Mouse (Mus musculus): Measurements from ENCODE around the gene Mgrn1. TPM values are rescaled to one million over a fixed set of nuclear protein-coding genes. Genes with fewer than 3 reads are reported as not detected.
A peak's percentile ranks its signal among the peaks of the same experiment; 100 is the strongest.

Gene Mgrn1
- polyA plus RNA-seq, 1 experiment from 2014 or later = 99.3 TPM

GRCm38 (mm10) chr16:4963346-4963745 is 77.3 kb downstream of the Mgrn1 start:
- H3K9me3 ChIP-seq (ENCODE audit: control insufficient read depth, low read length) = no peaks in the 10 kb centered on the region
- no peak for ATAC-seq (ENCODE audit: low read depth)
- WGBS = 35% methylated on average over 9 of the region's 9 CpGs
- H3K27me3 ChIP-seq (ENCODE audit: control insufficient read depth, insufficient read depth, low read depth, low read length) = no peaks in the 10 kb centered on the region
- H3K27ac ChIP-seq (ENCODE audit: low read length) = no peak overlapping the region; the same call in 1 of the 2 replicates
- H3K9ac ChIP-seq (ENCODE audit: low read length) = peak overlapping the region; percentile 84
- H3K4me2 ChIP-seq (ENCODE audit: low read depth, low read length) = peak overlapping the region; percentile 88
- H3K36me3 ChIP-seq (ENCODE audit: control insufficient read depth, insufficient read depth, low read length) = no peaks in the 10 kb centered on the region
- H3K4me1 ChIP-seq (replicated peaks; ENCODE audit: control insufficient read depth, insufficient read depth, low read length) = peaks cover 12% of the 10 kb centered on the region
- H3K4me3 ChIP-seq (ENCODE audit: low read length) = peak overlapping the region; percentile 91

GRCm38 (mm10) chr16:4963797-4964709 is 78.0 kb downstream of the Mgrn1 start, which contains the start of gene Anks3:
Gene Anks3, minus strand, starts transcription at chr16:4964205.
- H3K27me3 ChIP-seq (ENCODE audit: control insufficient read depth, insufficient read depth, low read depth, low read length) = no peaks in the 10 kb centered on the region
- H3K27ac ChIP-seq (ENCODE audit: low read length) = peak within 1 kb of the TSS; percentile 84
- peak; percentile 98 for ATAC-seq (ENCODE audit: low read depth)
- no peaks in the 10 kb centered on the region for H3K36me3 ChIP-seq (ENCODE audit: control insufficient read depth, insufficient read depth, low read length)
- peak within 1 kb of the TSS; percentile 84 for H3K9ac ChIP-seq (ENCODE audit: low read length)
- peak within 1 kb of the TSS; percentile 91 for H3K4me3 ChIP-seq (ENCODE audit: low read length)
- H3K9me3 ChIP-seq (ENCODE audit: control insufficient read depth, low read length) = no peaks in the 10 kb centered on the region
- peaks cover 12% of the 10 kb centered on the region for H3K4me1 ChIP-seq (replicated peaks; ENCODE audit: control insufficient read depth, insufficient read depth, low read length)
- peak within 1 kb of the TSS; percentile 88 for H3K4me2 ChIP-seq (ENCODE audit: low read depth, low read length)
- under 1% methylated on average over 66 of the region's 76 CpGs for WGBS

- Histone ChIP-seq H3K27me3 (ENCODE audit: control insufficient read depth, insufficient read depth, low read depth, low read length) (no peaks in the 10 kb centered on the region), H3K9me3 (ENCODE audit: control insufficient read depth, low read length) (no peaks in the 10 kb centered on the region), H3K36me3 (ENCODE audit: control insufficient read depth, insufficient read depth, low read length) (no peaks in the 10 kb centered on the region), H3K4me2 (ENCODE audit: low read depth, low read length) (peak overlapping the region; percentile 88), H3K27ac (ENCODE audit: low read length) (peak overlapping the region; percentile 84), H3K9ac (ENCODE audit: low read length) (peak overlapping the region; percentile 84), H3K4me1 (replicated peaks; ENCODE audit: control insufficient read depth, insufficient read depth, low read length) (peaks cover 12% of the 10 kb centered on the region), H3K4me3 (ENCODE audit: low read length) (peak overlapping the region; percentile 91)
- 22% methylated on average over 13 of the region's 13 CpGs for WGBS
- ATAC-seq (ENCODE audit: low read depth) = peak; percentile 15
These were observed 78.8 kb downstream of the Mgrn1 start for GRCm38 (mm10) chr16:4964731-4965391.

- Histone ChIP-seq H3K27me3 (ENCODE audit: control insufficient read depth, insufficient read depth, low read depth, low read length) (no peaks in the 10 kb centered on the region), H3K4me3 (ENCODE audit: low read length) (no peak overlapping the region), H3K9me3 (ENCODE audit: control insufficient read depth, low read length) (no peaks in the 10 kb centered on the region), H3K9ac (ENCODE audit: low read length) (no peak overlapping the region), H3K36me3 (ENCODE audit: control insufficient read depth, insufficient read depth, low read length) (no peaks in the 10 kb centered on the region), H3K27ac (ENCODE audit: low read length) (no peak overlapping the region), H3K4me1 (replicated peaks; ENCODE audit: control insufficient read depth, insufficient read depth, low read length) (peaks cover 12% of the 10 kb centered on the region), H3K4me2 (ENCODE audit: low read depth, low read length) (no peak overlapping the region; the same call in 1 of the 2 replicates)
- ATAC-seq (ENCODE audit: low read depth) = no peak
- WGBS = 81% methylated on average over 8 of the region's 8 CpGs
These were observed 79.5 kb downstream of the Mgrn1 start for GRCm38 (mm10) chr16:4965392-4966129.

GRCm38 (mm10) chr16:4968426-4968825 is 82.4 kb downstream of the Mgrn1 start:
- Histone ChIP-seq H3K9ac (ENCODE audit: low read length) (no peak overlapping the region), H3K36me3 (ENCODE audit: control insufficient read depth, insufficient read depth, low read length) (no peaks in the 10 kb centered on the region), H3K27me3 (ENCODE audit: control insufficient read depth, insufficient read depth, low read depth, low read length) (no peaks in the 10 kb centered on the region), H3K4me1 (replicated peaks; ENCODE audit: control insufficient read depth, insufficient read depth, low read length) (peaks cover 8% of the 10 kb centered on the region), H3K27ac (ENCODE audit: low read length) (no peak overlapping the region), H3K4me2 (ENCODE audit: low read depth, low read length) (no peak overlapping the region), H3K9me3 (ENCODE audit: control insufficient read depth, low read length) (no peaks in the 10 kb centered on the region), H3K4me3 (ENCODE audit: low read length) (no peak overlapping the region)
- no peak for ATAC-seq (ENCODE audit: low read depth)
- WGBS = 72% methylated on average over 3 of the region's 3 CpGs

GRCm38 (mm10) chr16:4969055-4969843 is 83.2 kb downstream of the Mgrn1 start:
- Histone ChIP-seq H3K27me3 (ENCODE audit: control insufficient read depth, insufficient read depth, low read depth, low read length) (no peaks in the 10 kb centered on the region), H3K36me3 (ENCODE audit: control insufficient read depth, insufficient read depth, low read length) (no peaks in the 10 kb centered on the region), H3K4me3 (ENCODE audit: low read length) (no peak overlapping the region), H3K27ac (ENCODE audit: low read length) (peak overlapping the region; percentile 7), H3K9ac (ENCODE audit: low read length) (no peak overlapping the region), H3K4me1 (replicated peaks; ENCODE audit: control insufficient read depth, insufficient read depth, low read length) (peaks cover 7% of the 10 kb centered on the region), H3K4me2 (ENCODE audit: low read depth, low read length) (no peak overlapping the region), H3K9me3 (ENCODE audit: control insufficient read depth, low read length) (no peaks in the 10 kb centered on the region)
- 71% methylated on average over 5 of the region's 5 CpGs for WGBS
- peak; percentile 18; the same call in 1 of the 2 replicates for ATAC-seq (ENCODE audit: low read depth)

- peak; percentile 68 for ATAC-seq (ENCODE audit: low read depth)
- H3K36me3 ChIP-seq (ENCODE audit: control insufficient read depth, insufficient read depth, low read length) = no peaks in the 10 kb centered on the region
- H3K4me2 ChIP-seq (ENCODE audit: low read depth, low read length) = no peak overlapping the region
- no peaks in the 10 kb centered on the region for H3K27me3 ChIP-seq (ENCODE audit: control insufficient read depth, insufficient read depth, low read depth, low read length)
- H3K27ac ChIP-seq (ENCODE audit: low read length) = peak overlapping the region; percentile 55
- 0 out of 2 replicates have a peak, but pooled peaks cover 2% of the 10 kb centered on the region for H3K4me1 ChIP-seq (replicated peaks; ENCODE audit: control insufficient read depth, insufficient read depth, low read length)
- 52% methylated on average over 4 of the region's 4 CpGs for WGBS
- H3K9ac ChIP-seq (ENCODE audit: low read length) = no peak overlapping the region
- no peak overlapping the region for H3K4me3 ChIP-seq (ENCODE audit: low read length)
- H3K9me3 ChIP-seq (ENCODE audit: control insufficient read depth, low read length) = no peaks in the 10 kb centered on the region
These were observed 85.6 kb downstream of the Mgrn1 start for GRCm38 (mm10) chr16:4971626-4972025.

- Histone ChIP-seq H3K4me3 (ENCODE audit: low read length) (no peak overlapping the region), H3K36me3 (ENCODE audit: control insufficient read depth, insufficient read depth, low read length) (no peaks in the 10 kb centered on the region), H3K9ac (ENCODE audit: low read length) (no peak overlapping the region), H3K27ac (ENCODE audit: low read length) (no peak overlapping the region), H3K4me2 (ENCODE audit: low read depth, low read length) (no peak overlapping the region), H3K27me3 (ENCODE audit: control insufficient read depth, insufficient read depth, low read depth, low read length) (no peaks in the 10 kb centered on the region), H3K4me1 (replicated peaks; ENCODE audit: control insufficient read depth, insufficient read depth, low read length) (peaks cover 10% of the 10 kb centered on the region), H3K9me3 (ENCODE audit: control insufficient read depth, low read length) (no peaks in the 10 kb centered on the region)
- ATAC-seq (ENCODE audit: low read depth) = no peak
- 83% methylated on average over 5 of the region's 5 CpGs for WGBS
These were observed 88.5 kb downstream of the Mgrn1 start for GRCm38 (mm10) chr16:4974521-4974920.

Data from lung, embryonic 16.5 days (tissue).